Mouse (Mus musculus): ENCODE results near the gene Isoc2b. TPM values are rescaled to one million over a fixed set of nuclear protein-coding genes. Genes with fewer than 3 reads are reported as not detected.

The Isoc2b gene
- total and polyA plus RNA-seq, 3 experiments = 3.9 to 19.5 (median 10.0) TPM

DNA sequence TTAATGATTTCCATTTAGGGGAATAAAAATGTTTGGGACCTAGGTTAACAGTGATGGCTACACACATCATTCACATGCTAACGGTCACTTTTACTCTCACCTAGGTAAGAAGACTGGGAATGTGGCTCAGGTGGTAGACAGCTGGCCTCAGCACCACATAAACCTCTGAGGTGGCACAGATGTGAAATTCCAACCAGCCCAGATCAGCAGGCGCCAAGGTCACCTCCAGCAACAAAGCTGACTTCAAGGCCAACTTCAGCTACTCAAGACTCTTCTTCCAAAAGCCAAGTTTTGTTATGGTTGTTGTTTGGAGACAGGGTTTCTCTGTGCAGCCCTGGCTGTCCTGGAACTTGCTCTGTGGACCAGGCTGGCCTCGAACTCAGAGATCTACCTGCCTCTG, 16.4 kb downstream of the Isoc2b start:
- in situ Hi-C loops (cut with MboI; ENCODE audit: low pct_ligation_motif_present, low pct_unique_long_range_greater_than_20kb, low sequenced_read_pairs) (no loop called here), dilution Hi-C loops (cut with MboI; ENCODE audit: extremely low pct_ligation_motif_present, extremely low pct_unique_long_range_greater_than_20kb, low sequenced_read_pairs) (no loop called here)
- no peaks in the 10 kb centered on the region for H3K79me2 ChIP-seq (replicated peaks; ENCODE audit: control insufficient read depth, extremely low read depth, insufficient read depth, poor library complexity, severe bottlenecking)
- H3K4me2 ChIP-seq (ENCODE audit: insufficient read depth, low read depth, poor library complexity, severe bottlenecking) = no peak overlapping the region
- no peak for DNase-seq (ENCODE audit: extremely low read depth)
- no peak overlapping the region for H3K9ac ChIP-seq (ENCODE audit: insufficient read depth, low read depth)
- no peak overlapping the region for H3K27ac ChIP-seq (ENCODE audit: insufficient read depth, low read depth)
- H3K9me3 ChIP-seq (replicated peaks; ENCODE audit: low read length) = no peaks in the 10 kb centered on the region
- H3K36me3 ChIP-seq (replicated peaks in 1 of 2; ENCODE audit: control insufficient read depth in 1 of 2, insufficient read depth in 1 of 2, low read length in 1 of 2) = no peaks in the 10 kb centered on the region
- no peak for TF ChIP-seq MXI1 (IDR thresholded peaks at IDR 0.05; ENCODE audit: low read depth, low read length)
- no peak for TF ChIP-seq CHD2 (IDR thresholded peaks at IDR 0.05; ENCODE audit: low read length)
- no peak for TF ChIP-seq CHD1 (IDR thresholded peaks at IDR 0.05; ENCODE audit: low read depth, low read length)
- no peak for TF ChIP-seq MEF2A (IDR thresholded peaks at IDR 0.05; ENCODE audit: borderline replicate concordance, low read depth, low read length)
- TF ChIP-seq CTCF (conservative IDR thresholded peaks at IDR 0.05 in 1 of 2, IDR thresholded peaks at IDR 0.05 in 1 of 2; ENCODE audit: low read depth in 2 of 2, low read length in 2 of 2) = no peak
- TF ChIP-seq ZC3H11A (IDR thresholded peaks at IDR 0.05; ENCODE audit: low read depth, low read length) = no peak
- no peaks in the 10 kb centered on the region for H3K27me3 ChIP-seq (replicated peaks)
- H3K4me3 ChIP-seq (replicated peaks in 1 of 3; ENCODE audit: low read depth in 2 of 3, low read length in 2 of 3, poor library complexity in 1 of 3) = no peak overlapping the region
- peaks cover 8 to 12% of the 10 kb centered on the region in 2 experiments for H3K4me1 ChIP-seq (ENCODE audit: control insufficient read depth in 1 of 2, insufficient read depth in 2 of 2)

DNA sequence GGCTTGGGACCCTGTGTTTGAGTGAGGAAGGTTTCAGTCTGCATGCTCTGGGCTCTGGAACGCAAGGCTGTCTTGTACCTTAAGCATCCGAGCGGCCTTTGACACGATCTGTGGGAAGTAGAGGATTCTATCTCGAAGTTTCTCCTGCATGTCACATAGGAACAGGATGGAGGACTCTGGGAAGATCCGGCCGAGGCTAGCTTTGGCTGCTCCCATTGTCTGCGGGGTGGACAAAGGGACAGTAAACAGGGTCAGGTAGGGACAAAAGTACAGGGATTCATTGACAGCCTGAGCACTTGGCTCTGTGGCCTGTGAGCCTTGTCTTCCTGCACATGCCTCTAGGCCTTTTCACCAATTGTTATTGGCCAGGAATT, 18.8 kb downstream of the Isoc2b start:
- H3K4me2 ChIP-seq (ENCODE audit: insufficient read depth, low read depth, poor library complexity, severe bottlenecking) = no peak overlapping the region
- no peaks in the 10 kb centered on the region for H3K27me3 ChIP-seq (replicated peaks)
- H3K36me3 ChIP-seq (replicated peaks in 1 of 2; ENCODE audit: control insufficient read depth in 1 of 2, insufficient read depth in 1 of 2, low read length in 1 of 2) = no peaks in the 10 kb centered on the region
- dilution Hi-C loops (cut with MboI; ENCODE audit: extremely low pct_ligation_motif_present, extremely low pct_unique_long_range_greater_than_20kb, low sequenced_read_pairs) = no loop called here
- TF ChIP-seq NRF1 (IDR thresholded peaks at IDR 0.05; ENCODE audit: low read depth, low read length) (no peak), NELFE (IDR thresholded peaks at IDR 0.05; ENCODE audit: low read depth, low read length) (no peak), RCOR1 (conservative IDR thresholded peaks at IDR 0.05; ENCODE audit: low read depth, low read length) (no peak), TCF12 (IDR thresholded peaks at IDR 0.05; ENCODE audit: low read depth, low read length) (no peak), ETS1 (conservative IDR thresholded peaks at IDR 0.05; ENCODE audit: low read depth, low read length) (no peak), CHD1 (IDR thresholded peaks at IDR 0.05; ENCODE audit: low read depth, low read length) (no peak), E2F4 (IDR thresholded peaks at IDR 0.05; ENCODE audit: insufficient replicate concordance, low read depth, low read length) (no peak)
- H3K79me2 ChIP-seq (replicated peaks; ENCODE audit: control insufficient read depth, extremely low read depth, insufficient read depth, poor library complexity, severe bottlenecking) = no peaks in the 10 kb centered on the region
- H3K9me3 ChIP-seq (replicated peaks; ENCODE audit: low read length) = no peaks in the 10 kb centered on the region
- in situ Hi-C loops (cut with MboI; ENCODE audit: low pct_ligation_motif_present, low pct_unique_long_range_greater_than_20kb, low sequenced_read_pairs) = no loop called here
- H3K4me1 ChIP-seq (ENCODE audit: control insufficient read depth in 1 of 2, insufficient read depth in 2 of 2) = peaks cover 8 to 12% of the 10 kb centered on the region in 2 experiments
- H3K9ac ChIP-seq (ENCODE audit: insufficient read depth, low read depth) = no peak overlapping the region
- no peak for DNase-seq (ENCODE audit: extremely low read depth)
- H3K27ac ChIP-seq (ENCODE audit: insufficient read depth, low read depth) = no peak overlapping the region
- H3K4me3 ChIP-seq (replicated peaks in 1 of 3; ENCODE audit: low read depth in 2 of 3, low read length in 2 of 3, poor library complexity in 1 of 3) = no peak overlapping the region

DNA sequence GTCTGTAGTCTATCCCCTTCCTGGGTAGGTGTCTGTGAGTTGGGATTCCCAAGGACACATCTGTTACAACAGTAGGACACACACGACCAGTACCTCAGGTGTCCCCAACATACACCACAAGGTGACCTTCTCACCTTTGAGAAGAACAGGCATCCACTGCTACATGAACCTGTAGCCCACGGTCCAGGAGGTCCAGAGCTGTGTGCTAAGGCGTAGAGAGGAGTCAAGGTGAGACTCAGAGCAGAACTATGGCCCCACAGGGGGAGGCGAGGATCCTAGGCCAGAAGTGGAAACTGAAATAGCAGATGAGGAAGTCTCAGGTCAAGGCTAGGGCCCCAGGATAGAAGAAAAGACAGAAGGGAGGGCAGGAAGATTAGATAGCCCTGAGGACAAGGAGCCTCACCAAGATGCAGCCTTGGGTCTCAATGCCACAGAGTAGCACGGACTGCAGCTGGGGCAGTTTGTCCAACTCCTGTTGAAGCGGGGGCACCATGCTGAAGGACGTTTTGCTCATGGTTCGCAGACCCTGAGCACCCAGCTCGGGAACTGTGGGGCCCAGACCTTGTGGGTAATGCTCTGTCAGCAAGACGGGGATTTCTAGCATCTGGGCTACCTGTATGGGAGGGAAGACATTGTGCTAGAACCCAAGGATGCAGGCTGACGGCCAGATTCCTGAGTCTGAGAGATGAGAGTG, 19.3 kb downstream of the Isoc2b start:
- H3K4me3 ChIP-seq (replicated peaks in 1 of 3; ENCODE audit: low read depth in 2 of 3, low read length in 2 of 3, poor library complexity in 1 of 3) = no peak overlapping the region
- no peaks in the 10 kb centered on the region for H3K9me3 ChIP-seq (replicated peaks; ENCODE audit: low read length)
- dilution Hi-C loops (cut with MboI; ENCODE audit: extremely low pct_ligation_motif_present, extremely low pct_unique_long_range_greater_than_20kb, low sequenced_read_pairs) (no loop called here), in situ Hi-C loops (cut with MboI; ENCODE audit: low pct_ligation_motif_present, low pct_unique_long_range_greater_than_20kb, low sequenced_read_pairs) (no loop called here)
- H3K36me3 ChIP-seq (replicated peaks in 1 of 2; ENCODE audit: control insufficient read depth in 1 of 2, insufficient read depth in 1 of 2, low read length in 1 of 2) = no peaks in the 10 kb centered on the region
- no peak overlapping the region for H3K9ac ChIP-seq (ENCODE audit: insufficient read depth, low read depth)
- no peak for DNase-seq (ENCODE audit: extremely low read depth)
- H3K4me2 ChIP-seq (ENCODE audit: insufficient read depth, low read depth, poor library complexity, severe bottlenecking) = no peak overlapping the region
- no peak overlapping the region for H3K27ac ChIP-seq (ENCODE audit: insufficient read depth, low read depth)
- no peaks in the 10 kb centered on the region for H3K79me2 ChIP-seq (replicated peaks; ENCODE audit: control insufficient read depth, extremely low read depth, insufficient read depth, poor library complexity, severe bottlenecking)
- no peaks in the 10 kb centered on the region for H3K27me3 ChIP-seq (replicated peaks)
- peaks cover 8 to 12% of the 10 kb centered on the region in 2 experiments for H3K4me1 ChIP-seq (ENCODE audit: control insufficient read depth in 1 of 2, insufficient read depth in 2 of 2)
- TF ChIP-seq MXI1 (IDR thresholded peaks at IDR 0.05; ENCODE audit: low read depth, low read length) (no peak), ELF1 (IDR thresholded peaks at IDR 0.05; ENCODE audit: low read depth, low read length) (no peak), IRF4 (IDR thresholded peaks at IDR 0.05; ENCODE audit: low read depth, low read length) (no peak), USF1 (IDR thresholded peaks at IDR 0.05; ENCODE audit: low read depth, low read length) (no peak), MAZ (IDR thresholded peaks at IDR 0.05; ENCODE audit: low read depth, low read length) (no peak), TBP (conservative IDR thresholded peaks at IDR 0.05; ENCODE audit: low read depth, low read length) (no peak), ZC3H11A (IDR thresholded peaks at IDR 0.05; ENCODE audit: low read depth, low read length) (no peak), MYC (IDR thresholded peaks at IDR 0.05; ENCODE audit: low read depth, low read length) (no peak), EP300 (IDR thresholded peaks at IDR 0.05; ENCODE audit: low read length) (no peak), SMC3 (IDR thresholded peaks at IDR 0.05; ENCODE audit: low read depth, low read length) (no peak), MEF2A (IDR thresholded peaks at IDR 0.05; ENCODE audit: borderline replicate concordance, low read depth, low read length) (no peak), ZKSCAN1 (IDR thresholded peaks at IDR 0.05; ENCODE audit: borderline replicate concordance, low read depth, low read length) (no peak), TCF12 (IDR thresholded peaks at IDR 0.05; ENCODE audit: low read depth, low read length) (no peak), GABPA (IDR thresholded peaks at IDR 0.05; ENCODE audit: insufficient replicate concordance, low read depth, low read length) (no peak), UBTF (IDR thresholded peaks at IDR 0.05; ENCODE audit: low read depth, low read length) (no peak), CHD2 (IDR thresholded peaks at IDR 0.05; ENCODE audit: low read length) (no peak), SIN3A (IDR thresholded peaks at IDR 0.05; ENCODE audit: low read length) (no peak), NELFE (IDR thresholded peaks at IDR 0.05; ENCODE audit: low read depth, low read length) (no peak)

Data from CH12.LX (cell line).